Mouse (Mus musculus): ENCODE measurements around the gene Kdm4b. TPM values are rescaled to one million over a fixed set of nuclear protein-coding genes. Genes with fewer than 3 reads are reported as not detected.

Gene Kdm4b
- polyA plus RNA-seq, 1 experiment from 2014 or later, result 75.1 TPM

DNA sequence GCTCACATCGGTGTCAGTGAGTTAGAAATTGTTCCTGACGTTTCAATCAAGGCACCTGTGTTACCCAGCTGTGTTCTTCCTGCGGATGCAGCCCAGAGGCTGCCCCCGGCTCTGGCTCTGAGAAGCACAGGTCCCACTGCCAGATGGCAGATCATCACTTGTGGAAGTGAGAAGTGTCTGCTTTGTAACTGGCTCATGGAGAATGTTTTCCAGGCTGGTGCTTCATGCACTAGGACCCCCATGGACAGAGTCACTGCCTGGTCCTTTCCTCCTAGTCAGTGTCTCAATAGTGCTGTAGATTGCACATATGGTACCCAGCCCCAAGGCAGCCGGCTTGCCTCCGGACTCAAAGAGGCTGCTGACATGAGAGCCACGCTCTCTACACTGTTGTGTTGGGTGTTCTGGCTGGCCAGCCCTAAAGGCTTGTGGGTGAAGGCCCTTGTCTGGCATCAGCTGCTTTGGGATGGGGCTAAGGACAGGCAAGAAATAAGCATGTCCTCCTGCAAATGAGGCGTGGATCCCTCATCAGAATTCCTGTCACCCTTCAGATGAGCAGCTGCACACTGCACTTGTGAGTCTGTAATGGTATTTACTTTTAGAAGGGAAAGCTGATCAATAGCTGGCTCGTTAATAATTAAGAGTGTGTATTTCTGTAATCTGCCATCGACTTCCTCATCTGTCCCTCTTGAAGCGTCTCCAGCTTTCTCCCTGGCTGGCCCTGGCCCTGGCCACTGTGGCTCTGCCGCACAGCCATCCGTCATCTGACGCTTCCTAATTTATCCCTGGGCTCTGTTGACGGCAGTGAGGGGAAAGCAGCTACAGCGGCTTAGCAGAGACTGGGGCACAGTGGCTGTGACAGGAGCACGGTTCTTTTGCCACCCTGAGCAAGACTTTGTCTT lies 47.5 kb downstream of the Kdm4b start:
- Histone ChIP-seq H3K4me2 (replicated peaks) (no peak overlapping the region), H3K4me1 (no peaks in the 10 kb centered on the region; the same call in 1 of the 2 replicates), H3K9me3 (no peaks in the 10 kb centered on the region), H3K27me3 (no peaks in the 10 kb centered on the region), H3K9ac (replicated peaks) (no peak overlapping the region), H3K4me3 (no peak overlapping the region), H3K27ac (replicated peaks) (peak overlapping the region; percentile 54), H3K36me3 (peaks cover 94% of the 10 kb centered on the region)
- WGBS, result 81% methylated on average over 17 of the region's 17 CpGs
- ATAC-seq (ENCODE audit: low FRiP score, low read depth), result no peak

DNA sequence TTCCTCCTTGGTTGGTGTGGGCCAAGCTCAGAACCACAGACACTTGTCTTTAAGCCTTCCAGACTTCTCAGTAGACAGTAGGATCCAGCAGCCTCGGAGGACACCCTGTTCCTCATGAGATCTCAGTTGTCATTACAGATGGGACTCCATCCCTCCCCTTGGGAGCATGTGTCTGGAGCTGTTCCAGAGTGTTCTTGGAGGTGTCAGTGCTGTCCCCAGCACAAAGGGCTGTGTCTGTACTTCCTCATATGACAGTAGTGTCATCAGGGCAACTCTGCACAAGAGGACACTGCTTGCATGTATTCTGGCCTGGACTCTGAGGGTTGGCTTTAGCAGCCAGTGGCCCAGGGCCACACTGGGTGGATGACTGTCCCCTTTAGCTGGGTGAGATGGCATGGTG lies 49.0 kb downstream of the Kdm4b start:
- H3K9me3 ChIP-seq, result no peaks in the 10 kb centered on the region
- no peaks in the 10 kb centered on the region for H3K27me3 ChIP-seq
- H3K4me1 ChIP-seq, result no peaks in the 10 kb centered on the region
- H3K4me2 ChIP-seq (replicated peaks), result no peak overlapping the region
- peaks cover 94% of the 10 kb centered on the region for H3K36me3 ChIP-seq
- no peak overlapping the region for H3K27ac ChIP-seq (replicated peaks)
- WGBS, result 92% methylated on average over 1 of the region's 1 CpGs
- H3K9ac ChIP-seq (replicated peaks), result no peak overlapping the region
- no peak for ATAC-seq (ENCODE audit: low FRiP score, low read depth)
- no peak overlapping the region for H3K4me3 ChIP-seq

GRCm38 (mm10) chr17:56379281-56379834 lies 53.5 kb downstream of the Kdm4b start:
- H3K9ac ChIP-seq (replicated peaks), result no peak overlapping the region
- H3K27ac ChIP-seq (replicated peaks), result no peak overlapping the region
- no peaks in the 10 kb centered on the region for H3K9me3 ChIP-seq
- H3K4me1 ChIP-seq, result no peaks in the 10 kb centered on the region; the same call in 1 of the 2 replicates
- H3K4me2 ChIP-seq (replicated peaks), result no peak overlapping the region
- WGBS, result 81% methylated on average over 6 of the region's 6 CpGs
- peaks cover 90% of the 10 kb centered on the region for H3K36me3 ChIP-seq
- H3K27me3 ChIP-seq, result no peaks in the 10 kb centered on the region
- no peak overlapping the region for H3K4me3 ChIP-seq
- no peak for ATAC-seq (ENCODE audit: low FRiP score, low read depth)

DNA sequence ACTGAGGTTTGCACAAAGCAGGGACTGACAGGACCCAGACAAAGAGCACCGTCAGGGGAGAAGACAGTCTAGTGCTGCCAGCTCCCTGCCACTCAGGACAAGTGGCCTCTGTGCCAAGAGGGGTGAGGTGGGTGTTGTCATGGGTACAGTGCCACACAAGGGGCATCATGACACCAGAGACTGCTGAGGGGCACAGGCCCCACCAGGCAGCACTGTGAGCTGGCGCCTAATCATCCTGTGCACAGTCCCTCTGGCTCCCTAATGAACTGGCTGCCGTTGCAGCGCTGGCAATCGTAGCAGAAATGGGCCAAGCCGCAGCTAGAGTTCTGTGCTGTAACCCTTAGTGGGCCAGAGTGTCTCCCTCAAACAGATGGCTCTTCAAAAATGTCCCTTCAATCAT lies 54.4 kb downstream of the Kdm4b start:
- H3K27me3 ChIP-seq, result no peaks in the 10 kb centered on the region
- H3K36me3 ChIP-seq, result peaks cover 90% of the 10 kb centered on the region
- H3K4me2 ChIP-seq (replicated peaks), result no peak overlapping the region
- no peak overlapping the region for H3K4me3 ChIP-seq
- 82% methylated on average over 6 of the region's 6 CpGs for WGBS
- H3K9ac ChIP-seq (replicated peaks), result no peak overlapping the region
- no peaks in the 10 kb centered on the region; the same call in 1 of the 2 replicates for H3K4me1 ChIP-seq
- no peak overlapping the region for H3K27ac ChIP-seq (replicated peaks)
- no peak for ATAC-seq (ENCODE audit: low FRiP score, low read depth)
- no peaks in the 10 kb centered on the region for H3K9me3 ChIP-seq

GRCm38 (mm10) chr17:56381183-56381582 lies 55.3 kb downstream of the Kdm4b start:
- peaks cover 90% of the 10 kb centered on the region for H3K36me3 ChIP-seq
- no peak overlapping the region for H3K4me2 ChIP-seq (replicated peaks)
- no peaks in the 10 kb centered on the region for H3K9me3 ChIP-seq
- no peaks in the 10 kb centered on the region; the same call in 1 of the 2 replicates for H3K4me1 ChIP-seq
- H3K27me3 ChIP-seq, result no peaks in the 10 kb centered on the region
- no peak for ATAC-seq (ENCODE audit: low FRiP score, low read depth)
- H3K27ac ChIP-seq (replicated peaks), result no peak overlapping the region
- H3K9ac ChIP-seq (replicated peaks), result no peak overlapping the region
- WGBS, result 65% methylated on average over 5 of the region's 5 CpGs
- no peak overlapping the region for H3K4me3 ChIP-seq

- H3K27ac ChIP-seq (replicated peaks), result no peak overlapping the region
- no peak overlapping the region for H3K9ac ChIP-seq (replicated peaks)
- no peaks in the 10 kb centered on the region; the same call in 1 of the 2 replicates for H3K4me1 ChIP-seq
- ATAC-seq (ENCODE audit: low FRiP score, low read depth), result no peak
- no peak overlapping the region for H3K4me3 ChIP-seq
- 42% methylated on average over 8 of the region's 8 CpGs for WGBS
- no peaks in the 10 kb centered on the region for H3K27me3 ChIP-seq
- peaks cover 89% of the 10 kb centered on the region for H3K36me3 ChIP-seq
- H3K4me2 ChIP-seq (replicated peaks), result no peak overlapping the region
- H3K9me3 ChIP-seq, result no peaks in the 10 kb centered on the region
These were observed 57.1 kb downstream of the Kdm4b start for GRCm38 (mm10) chr17:56382997-56383396.

- WGBS, result 79% methylated on average over 6 of the region's 6 CpGs
- H3K9ac ChIP-seq (replicated peaks), result no peak overlapping the region
- H3K4me1 ChIP-seq, result no peaks in the 10 kb centered on the region; the same call in 1 of the 2 replicates
- no peak overlapping the region for H3K4me2 ChIP-seq (replicated peaks)
- peaks cover 90% of the 10 kb centered on the region for H3K36me3 ChIP-seq
- H3K27ac ChIP-seq (replicated peaks), result peak overlapping the region; percentile 46; the same call in 1 of the 2 replicates
- ATAC-seq (ENCODE audit: low FRiP score, low read depth), result peak; percentile 45; the same call in 1 of the 2 replicates
- H3K4me3 ChIP-seq, result no peak overlapping the region
- no peaks in the 10 kb centered on the region for H3K9me3 ChIP-seq
- H3K27me3 ChIP-seq, result no peaks in the 10 kb centered on the region
These were observed 59.0 kb downstream of the Kdm4b start for GRCm38 (mm10) chr17:56384903-56385302.

DNA sequence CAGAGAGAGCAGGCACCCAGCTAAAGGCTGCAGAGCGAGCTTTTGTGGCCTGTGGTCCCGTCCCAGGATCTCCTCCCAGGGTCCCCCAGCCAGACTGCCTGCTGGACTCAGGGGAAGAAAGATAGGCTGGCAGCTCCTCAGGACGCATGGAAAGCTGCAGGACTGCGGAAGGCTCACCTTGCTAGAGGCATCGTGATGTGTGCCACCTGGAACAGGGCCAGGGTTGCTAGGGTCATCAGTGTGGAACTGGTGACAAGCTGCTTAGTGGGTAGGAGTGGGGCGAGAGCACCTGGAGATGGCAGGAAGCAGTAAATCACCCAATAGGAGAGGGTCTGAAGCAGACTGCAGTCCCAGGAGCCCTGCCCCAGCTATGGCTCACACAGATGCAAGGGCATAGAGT lies 61.8 kb downstream of the Kdm4b start:
- no peaks in the 10 kb centered on the region for H3K9me3 ChIP-seq
- no peaks in the 10 kb centered on the region for H3K27me3 ChIP-seq
- H3K9ac ChIP-seq (replicated peaks), result no peak overlapping the region
- no peak overlapping the region for H3K4me3 ChIP-seq
- H3K4me1 ChIP-seq, result no peaks in the 10 kb centered on the region; the same call in 1 of the 2 replicates
- no peak for ATAC-seq (ENCODE audit: low FRiP score, low read depth)
- peaks cover 91% of the 10 kb centered on the region for H3K36me3 ChIP-seq
- H3K4me2 ChIP-seq (replicated peaks), result no peak overlapping the region
- 89% methylated on average over 6 of the region's 6 CpGs for WGBS
- no peak overlapping the region for H3K27ac ChIP-seq (replicated peaks)

DNA sequence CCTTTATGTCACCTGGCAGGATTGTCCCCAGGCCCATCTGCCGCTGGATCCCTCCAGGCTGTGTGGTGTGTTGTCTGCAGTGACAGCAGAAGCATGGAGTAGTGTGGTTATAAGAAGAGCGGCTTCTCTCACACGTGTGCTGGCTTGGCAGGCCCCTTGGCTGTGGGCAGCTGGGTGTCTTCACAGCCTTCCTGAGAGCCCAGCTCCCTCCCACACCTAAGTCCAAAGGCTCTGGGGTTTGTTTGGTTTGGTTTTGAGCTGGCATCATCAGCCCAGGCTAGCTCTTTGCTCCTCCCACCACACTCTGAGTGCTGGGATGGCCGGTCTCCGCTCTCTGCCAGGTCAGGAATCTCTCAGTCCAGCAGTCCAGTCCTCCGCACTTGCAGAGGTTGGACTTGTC lies 67.4 kb downstream of the Kdm4b start:
- ATAC-seq (ENCODE audit: low FRiP score, low read depth), result no peak
- peaks cover 99% of the 10 kb centered on the region for H3K36me3 ChIP-seq
- no peak overlapping the region for H3K4me2 ChIP-seq (replicated peaks)
- H3K9me3 ChIP-seq, result no peaks in the 10 kb centered on the region
- no peak overlapping the region for H3K4me3 ChIP-seq
- no peaks in the 10 kb centered on the region for H3K4me1 ChIP-seq
- no peak overlapping the region for H3K27ac ChIP-seq (replicated peaks)
- 90% methylated on average over 6 of the region's 6 CpGs for WGBS
- H3K27me3 ChIP-seq, result no peaks in the 10 kb centered on the region
- H3K9ac ChIP-seq (replicated peaks), result no peak overlapping the region

GRCm38 (mm10) chr17:56393889-56394288 lies 68.0 kb downstream of the Kdm4b start:
- Histone ChIP-seq H3K4me3 (no peak overlapping the region), H3K36me3 (peaks cover 99% of the 10 kb centered on the region), H3K9ac (replicated peaks) (no peak overlapping the region), H3K4me1 (no peaks in the 10 kb centered on the region), H3K27me3 (no peaks in the 10 kb centered on the region), H3K4me2 (replicated peaks) (no peak overlapping the region), H3K27ac (replicated peaks) (no peak overlapping the region), H3K9me3 (no peaks in the 10 kb centered on the region)
- WGBS, result 94% methylated on average over 10 of the region's 10 CpGs
- no peak for ATAC-seq (ENCODE audit: low FRiP score, low read depth)

- Histone ChIP-seq H3K27me3 (no peaks in the 10 kb centered on the region), H3K36me3 (peaks cover 99% of the 10 kb centered on the region), H3K4me3 (no peak overlapping the region), H3K9ac (replicated peaks) (no peak overlapping the region), H3K4me1 (no peaks in the 10 kb centered on the region), H3K9me3 (no peaks in the 10 kb centered on the region), H3K27ac (replicated peaks) (no peak overlapping the region), H3K4me2 (replicated peaks) (no peak overlapping the region)
- WGBS, result 92% methylated on average over 6 of the region's 6 CpGs
- no peak for ATAC-seq (ENCODE audit: low FRiP score, low read depth)
These were observed 70.2 kb downstream of the Kdm4b start for GRCm38 (mm10) chr17:56396051-56396450.

DNA sequence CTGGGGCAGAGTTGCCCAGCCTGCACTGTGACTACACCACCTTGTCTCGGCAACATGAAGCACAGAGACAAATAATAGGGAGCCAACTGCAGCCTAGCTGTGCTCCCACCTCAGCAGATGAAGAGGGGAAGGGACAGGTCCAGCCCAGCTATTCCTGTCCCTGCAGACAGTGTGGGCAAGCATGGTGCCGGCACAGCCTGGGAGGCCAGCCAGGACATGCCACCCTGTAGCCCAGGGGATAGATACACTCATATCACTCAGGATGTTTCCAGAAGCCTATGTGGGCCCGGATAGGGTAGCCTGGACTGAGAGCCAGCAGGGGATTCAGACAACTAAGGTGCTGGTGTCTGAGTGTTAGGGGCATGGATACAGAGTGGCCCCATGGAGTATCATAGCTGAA lies 74.4 kb downstream of the Kdm4b start:
- Histone ChIP-seq H3K4me2 (replicated peaks) (no peak overlapping the region), H3K27ac (replicated peaks) (no peak overlapping the region), H3K36me3 (peaks cover 98% of the 10 kb centered on the region), H3K9ac (replicated peaks) (no peak overlapping the region), H3K4me1 (no peaks in the 10 kb centered on the region), H3K27me3 (no peaks in the 10 kb centered on the region), H3K9me3 (no peaks in the 10 kb centered on the region), H3K4me3 (no peak overlapping the region)
- no peak for ATAC-seq (ENCODE audit: low FRiP score, low read depth)
- whole genome bisulfite sequencing, result 92% methylated on average over 3 of the region's 3 CpGs

Measured in midbrain, embryonic 12.5 days (tissue).